Mouse (Mus musculus) brain, embryonic 18.5 days (tissue): Measurements from ENCODE around the gene Hdgf.
"Not testable (repeated sequence)": the region's sequence is repeated elsewhere in the genome, so short reads cannot be mapped to it uniquely, and the experiment has no call there.

Experiments used
- DNase-seq: peaks from one replicate; pipeline ENCODE4 v3.0.0-alpha.2; 2012; ENCODE audit warnings: low read depth, low spot score

Gene Hdgf

GRCm38 (mm10) chr3:87905880-87906485 lies at the start of gene Hdgf:
Gene Hdgf, plus strand, starts transcription at chr3:87906321.
- DNase-seq = peak; percentile 93

GRCm38 (mm10) chr3:87857666-87858065 lies 48.5 kb upstream of the Hdgf start:
- no peak for DNase-seq

GRCm38 (mm10) chr3:87859813-87860212 lies 46.3 kb upstream of the Hdgf start:
- DNase-seq = no peak

GRCm38 (mm10) chr3:87864111-87864510 lies 42.0 kb upstream of the Hdgf start:
- not testable (repeated sequence) for DNase-seq

GRCm38 (mm10) chr3:87877730-87878129 lies 28.4 kb upstream of the Hdgf start:
- no peak for DNase-seq

- no peak for DNase-seq
Measured at GRCm38 (mm10) chr3:87884291-87884690, 21.8 kb upstream of the Hdgf start.

- no peak for DNase-seq
Measured at GRCm38 (mm10) chr3:87884708-87885251, 21.3 kb upstream of the Hdgf start.

GRCm38 (mm10) chr3:87885281-87886003 lies 20.7 kb upstream of the Hdgf start, which contains the start of gene Prcc:
Gene Prcc, minus strand, starts transcription at chr3:87885608.
- peak; percentile 100 for DNase-seq

GRCm38 (mm10) chr3:87886004-87886365 lies 20.1 kb upstream of the Hdgf start:
- no peak for DNase-seq

- DNase-seq = no peak
Measured at GRCm38 (mm10) chr3:87886416-87886815, 19.7 kb upstream of the Hdgf start.

- not testable (repeated sequence) for DNase-seq
Measured at GRCm38 (mm10) chr3:87887400-87887799, 18.7 kb upstream of the Hdgf start.

- no peak for DNase-seq
Measured at GRCm38 (mm10) chr3:87891481-87891880, 14.6 kb upstream of the Hdgf start.

GRCm38 (mm10) chr3:87893367-87893905 lies 12.7 kb upstream of the Hdgf start:
- no peak for DNase-seq

- no peak for DNase-seq
Measured at GRCm38 (mm10) chr3:87899266-87899665, 6.9 kb upstream of the Hdgf start.

GRCm38 (mm10) chr3:87899776-87900175 lies 6.3 kb upstream of the Hdgf start:
- no peak for DNase-seq

- no peak for DNase-seq
Measured at GRCm38 (mm10) chr3:87901036-87901624, 5.0 kb upstream of the Hdgf start.

GRCm38 (mm10) chr3:87901959-87902358 lies 4.2 kb upstream of the Hdgf start:
- not testable (repeated sequence) for DNase-seq

GRCm38 (mm10) chr3:87903821-87904220 lies 2.3 kb upstream of the Hdgf start:
- DNase-seq = no peak

GRCm38 (mm10) chr3:87906601-87906980 lies 470 bp downstream of the Hdgf start:
- no peak for DNase-seq

- DNase-seq = no peak
Measured at GRCm38 (mm10) chr3:87906981-87907857, 1.1 kb downstream of the Hdgf start.

- no peak for DNase-seq
Measured at GRCm38 (mm10) chr3:87907906-87908305, 1.8 kb downstream of the Hdgf start.
